Mouse (Mus musculus) midbrain, embryonic 13.5 days (tissue): ENCODE data around the gene Tsc22d2. TPM values are rescaled to one million over a fixed set of nuclear protein-coding genes. Genes with fewer than 3 reads are reported as not detected.
"Not testable (repeated sequence)": the region's sequence is repeated elsewhere in the genome, so short reads cannot be mapped to it uniquely, and the experiment has no call there.

ENCODE experiments used
- ATAC-seq: fragments of 200-750 bp; cut with Nextera tagmentation; 2 replicates; pipeline ENCODE4 v1.8.0; 2017; ENCODE audit warnings: mild to moderate bottlenecking, moderate TSS enrichment, moderate library complexity
- H3K27ac ChIP-seq: fragments of 300-500 bp; sonication (generic); 2 replicates; pipeline ENCODE4 v1.5.1; 2015; ENCODE audit warnings: inconsistent platforms, mild to moderate bottlenecking, moderate library complexity
- H3K27me3 ChIP-seq: fragments of 300-500 bp; sonication (generic); 2 replicates; pipeline ENCODE4 v1.6.1; 2015; ENCODE audit warnings: mild to moderate bottlenecking, inconsistent platforms
- H3K36me3 ChIP-seq: fragments of 300-500 bp; sonication (generic); 2 replicates; pipeline ENCODE4 v1.6.1; 2015; ENCODE audit warnings: mild to moderate bottlenecking, inconsistent platforms
- H3K4me1 ChIP-seq: fragments of 300-500 bp; sonication (generic); replicated peaks from 2 replicates; pipeline ENCODE4 v1.6.1; 2015; ENCODE audit warnings: inconsistent platforms
- H3K4me2 ChIP-seq: fragments of 300-500 bp; sonication (generic); replicated peaks from 2 replicates; pipeline ENCODE4 v1.6.1; 2015; ENCODE audit warnings: moderate library complexity, mild to moderate bottlenecking, inconsistent platforms
- H3K4me3 ChIP-seq: fragments of 300-500 bp; sonication (generic); replicated peaks from 2 replicates; pipeline ENCODE4 v1.5.1; 2015; ENCODE audit warnings: mild to moderate bottlenecking, inconsistent platforms
- H3K9ac ChIP-seq: fragments of 300-500 bp; sonication (generic); replicated peaks from 2 replicates; pipeline ENCODE4 v1.6.1; 2015; ENCODE audit warnings: mild to moderate bottlenecking, inconsistent platforms
- H3K9me3 ChIP-seq: fragments of 300-500 bp; sonication (generic); 2 replicates; pipeline ENCODE4 v1.6.1; 2016; ENCODE audit warnings: mild to moderate bottlenecking, inconsistent platforms
- WGBS: fragments of 180-500 bp; shearing (Covaris S2); methylation state at CpG from one replicate; pipeline ENCODE4 v1.1.7; 2015; 5-methylcytosine and 5-hydroxymethylcytosine counted together
- polyA plus RNA-seq: library from polyadenylated mRNA; unstranded; fragments of >200 nt; fragmentation: Nextera tagmentation; extraction: Ambion mirVana; gene quantifications from 2 replicates; pipeline ENCODE4 v1.2.1, GENCODE M21; 2015

The Tsc22d2 gene
- polyA plus RNA-seq, 1 experiment from 2014 or later, result 8.0 TPM

GRCm38 (mm10) chr3:58454414-58455205 is 40.1 kb downstream of the Tsc22d2 start:
- Histone ChIP-seq H3K27ac (no peak overlapping the region), H3K4me3 (no peak overlapping the region), H3K27me3 (no peaks in the 10 kb centered on the region), H3K9me3 (no peaks in the 10 kb centered on the region), H3K4me2 (no peak overlapping the region), H3K36me3 (no peaks in the 10 kb centered on the region), H3K9ac (no peak overlapping the region), H3K4me1 (no peaks in the 10 kb centered on the region)
- 92% methylated on average over 4 of the region's 4 CpGs for WGBS
- no peak for ATAC-seq

GRCm38 (mm10) chr3:58455255-58455654 is 40.7 kb downstream of the Tsc22d2 start:
- no peak overlapping the region for H3K4me2 ChIP-seq
- H3K36me3 ChIP-seq, result peaks cover 4% of the 10 kb centered on the region
- H3K9me3 ChIP-seq, result no peaks in the 10 kb centered on the region
- no peaks in the 10 kb centered on the region for H3K4me1 ChIP-seq
- ATAC-seq, result no peak
- H3K27me3 ChIP-seq, result no peaks in the 10 kb centered on the region
- H3K9ac ChIP-seq, result no peak overlapping the region
- H3K27ac ChIP-seq, result no peak overlapping the region
- no peak overlapping the region for H3K4me3 ChIP-seq
- WGBS, result 72% methylated on average over 3 of the region's 3 CpGs

- Histone ChIP-seq H3K36me3 (no peaks in the 10 kb centered on the region), H3K27ac (no peak overlapping the region), H3K27me3 (no peaks in the 10 kb centered on the region), H3K4me1 (no peaks in the 10 kb centered on the region), H3K9ac (no peak overlapping the region), H3K9me3 (no peaks in the 10 kb centered on the region), H3K4me3 (no peak overlapping the region), H3K4me2 (no peak overlapping the region)
- WGBS, result 85% methylated on average over 9 of the region's 9 CpGs
- ATAC-seq, result no peak
These were observed 55.3 kb downstream of the Tsc22d2 start for GRCm38 (mm10) chr3:58469655-58470437.

- not testable (repeated sequence) for H3K9ac ChIP-seq, H3K4me3 ChIP-seq, ATAC-seq, H3K36me3 ChIP-seq, H3K4me1 ChIP-seq, H3K9me3 ChIP-seq, H3K4me2 ChIP-seq, H3K27ac ChIP-seq, H3K27me3 ChIP-seq
- 93% methylated on average over 1 of the region's 1 CpGs for WGBS
These were observed 60.8 kb downstream of the Tsc22d2 start for GRCm38 (mm10) chr3:58475298-58475697.

GRCm38 (mm10) chr3:58478755-58479455 is 64.4 kb downstream of the Tsc22d2 start:
- no peak for ATAC-seq
- Histone ChIP-seq H3K27me3 (no peaks in the 10 kb centered on the region), H3K9ac (no peak overlapping the region)

GRCm38 (mm10) chr3:58485883-58486282 is 71.4 kb downstream of the Tsc22d2 start:
- H3K9ac ChIP-seq, result no peak overlapping the region
- H3K27me3 ChIP-seq, result no peaks in the 10 kb centered on the region
- H3K36me3 ChIP-seq, result no peaks in the 10 kb centered on the region
- no peaks in the 10 kb centered on the region for H3K4me1 ChIP-seq
- 70% methylated on average over 7 of the region's 7 CpGs for WGBS
- H3K9me3 ChIP-seq, result no peaks in the 10 kb centered on the region
- no peak overlapping the region for H3K27ac ChIP-seq
- H3K4me3 ChIP-seq, result no peak overlapping the region
- H3K4me2 ChIP-seq, result no peak overlapping the region
- ATAC-seq, result no peak

More at GRCm38 (mm10) chr3:58478755-58479455, 64.4 kb downstream of the Tsc22d2 start:
- Histone ChIP-seq H3K27ac (no peak overlapping the region), H3K4me1 (no peaks in the 10 kb centered on the region), H3K4me3 (no peak overlapping the region), H3K9me3 (no peaks in the 10 kb centered on the region), H3K36me3 (no peaks in the 10 kb centered on the region), H3K4me2 (no peak overlapping the region)
- 89% methylated on average over 2 of the region's 2 CpGs for WGBS

- ATAC-seq, result no peak
- 65% methylated on average over 3 of the region's 3 CpGs for WGBS
- no peaks in the 10 kb centered on the region for H3K27me3 ChIP-seq
- no peaks in the 10 kb centered on the region for H3K9me3 ChIP-seq
- no peak overlapping the region for H3K4me2 ChIP-seq
- no peak overlapping the region for H3K27ac ChIP-seq
- H3K4me1 ChIP-seq, result no peaks in the 10 kb centered on the region
- H3K36me3 ChIP-seq, result no peaks in the 10 kb centered on the region
- no peak overlapping the region for H3K4me3 ChIP-seq
- no peak overlapping the region for H3K9ac ChIP-seq
These were observed 72.6 kb downstream of the Tsc22d2 start for GRCm38 (mm10) chr3:58487121-58487520.

GRCm38 (mm10) chr3:58487999-58488775 is 73.7 kb downstream of the Tsc22d2 start:
- ATAC-seq, result no peak
- no peak overlapping the region for H3K4me2 ChIP-seq
- no peaks in the 10 kb centered on the region for H3K9me3 ChIP-seq
- WGBS, result 76% methylated on average over 7 of the region's 8 CpGs
- H3K9ac ChIP-seq, result no peak overlapping the region
- H3K4me3 ChIP-seq, result no peak overlapping the region
- no peak overlapping the region for H3K27ac ChIP-seq
- no peaks in the 10 kb centered on the region for H3K36me3 ChIP-seq
- H3K4me1 ChIP-seq, result no peaks in the 10 kb centered on the region
- no peaks in the 10 kb centered on the region for H3K27me3 ChIP-seq

GRCm38 (mm10) chr3:58490787-58491186 is 76.3 kb downstream of the Tsc22d2 start:
- Histone ChIP-seq H3K27ac (no peak overlapping the region), H3K4me2 (no peak overlapping the region), H3K9me3 (no peaks in the 10 kb centered on the region), H3K36me3 (no peaks in the 10 kb centered on the region), H3K4me3 (no peak overlapping the region), H3K9ac (no peak overlapping the region), H3K27me3 (no peaks in the 10 kb centered on the region), H3K4me1 (no peaks in the 10 kb centered on the region)
- no peak for ATAC-seq
- WGBS, result 78% methylated on average over 7 of the region's 7 CpGs

- no peak for ATAC-seq
- WGBS, result 89% methylated on average over 4 of the region's 4 CpGs
- no peaks in the 10 kb centered on the region for H3K9me3 ChIP-seq
These were observed 79.1 kb downstream of the Tsc22d2 start for GRCm38 (mm10) chr3:58493621-58494020.

GRCm38 (mm10) chr3:58501961-58502360 is 87.4 kb downstream of the Tsc22d2 start:
- Histone ChIP-seq H3K9me3 (no peaks in the 10 kb centered on the region), H3K4me3 (no peak overlapping the region), H3K4me2 (no peak overlapping the region), H3K9ac (no peak overlapping the region), H3K36me3 (no peaks in the 10 kb centered on the region), H3K27ac (no peak overlapping the region), H3K27me3 (no peaks in the 10 kb centered on the region), H3K4me1 (no peaks in the 10 kb centered on the region)
- no peak for ATAC-seq
- WGBS, result 73% methylated on average over 2 of the region's 2 CpGs

More at GRCm38 (mm10) chr3:58493621-58494020, 79.1 kb downstream of the Tsc22d2 start:
- Histone ChIP-seq H3K27ac (no peak overlapping the region), H3K36me3 (no peaks in the 10 kb centered on the region), H3K4me2 (no peak overlapping the region), H3K27me3 (no peaks in the 10 kb centered on the region), H3K4me3 (no peak overlapping the region), H3K9ac (no peak overlapping the region), H3K4me1 (no peaks in the 10 kb centered on the region)
